15 mouse cellular contexts compared by ENCODE assay signal in genomic region chr4:155733267-155733666, GRCm38 (mm10). TPM values are rescaled to one million over a fixed set of nuclear protein-coding genes. Genes with fewer than 3 reads are reported as not detected.
DNase-seq lines count a peak whose midpoint lies in the region; ATAC-seq and TF ChIP-seq lines count a peak whose summit lies in the region.
"Had no signal": no experiment of that assay in that cellular context is flagged by ENCODE, and none has a peak within 500 bp of the region (broad histone marks: within the 10 kb centered on the region; RNA-seq: fewer than 3 reads in every experiment).

No protein-coding gene starts in this region.

- no peaks in the 10 kb centered on the region for H3K27me3 ChIP-seq in megakaryocyte, embryonic 14.5 days (replicated peaks)
- H3K27me3 ChIP-seq in embryonic facial prominence, embryonic 13.5 days = no peaks in the 10 kb centered on the region
- H3K27me3 ChIP-seq in myocyte (ENCODE audit: control insufficient read depth, insufficient read depth, insufficient read length) = no peaks in the 10 kb centered on the region
- H3K27me3 ChIP-seq: forebrain, embryonic 13.5 days; Patski had no signal

- H3ac ChIP-seq in myocyte (ENCODE audit: control insufficient read depth, insufficient read length) = peak overlapping the region; percentile 64

- ATAC-seq in megakaryocyte, adult 5-6 weeks (ENCODE audit: poor library complexity, severe bottlenecking) = no peak
- ATAC-seq in embryonic facial prominence, embryonic 13.5 days (ENCODE audit: insufficient number of reproducible peaks, insufficient read depth, low FRiP score, low TSS enrichment, low read depth) = no peak
- ATAC-seq: Patski had no signal

- peaks cover 63% of the 10 kb centered on the region for H3K4me1 ChIP-seq in megakaryocyte, embryonic 14.5 days
- peaks cover 37% of the 10 kb centered on the region for H3K4me1 ChIP-seq in embryonic facial prominence, embryonic 13.5 days

- no peak overlapping the region for H3K27ac ChIP-seq in embryonic facial prominence, embryonic 13.5 days

- peak; percentile 90 for DNase-seq in heart, adult 11 months
- DNase-seq in heart, postnatal 14 days = no peak
- no peak for DNase-seq in thymus, postnatal 25 days
- DNase-seq in ovary, adult 18-20 months (ENCODE audit: low spot score) = no peak
- DNase-seq: gastrocnemius, postnatal 10 days; kidney, adult 18-20 months; left cerebral cortex, postnatal 4 days; spleen, adult 18-20 months had no signal

- 87% methylated on average over 10 of the region's 10 CpGs for WGBS in embryonic facial prominence, embryonic 13.5 days

- no peak for TF ChIP-seq POLR2A in myocyte (IDR thresholded peaks at IDR 0.05; ENCODE audit: insufficient read length, low read depth)

- H3K9me3 ChIP-seq in megakaryocyte, embryonic 14.5 days = no peaks in the 10 kb centered on the region
- H3K9me3 ChIP-seq in embryonic facial prominence, embryonic 13.5 days = no peaks in the 10 kb centered on the region
- H3K9me3 ChIP-seq: forebrain, embryonic 13.5 days had no signal

- H3K36me3 ChIP-seq in megakaryocyte, embryonic 14.5 days (replicated peaks; ENCODE audit: low read length) = peaks cover 84% of the 10 kb centered on the region
- H3K36me3 ChIP-seq in embryonic facial prominence, embryonic 13.5 days = peaks cover 31% of the 10 kb centered on the region
- peaks cover 25% of the 10 kb centered on the region for H3K36me3 ChIP-seq in myocyte (ENCODE audit: control insufficient read depth, insufficient read depth)

- H3K79me2 ChIP-seq in myocyte (ENCODE audit: control insufficient read depth, insufficient read depth) = peaks cover 22% of the 10 kb centered on the region

- peak overlapping the region; percentile 38 for H3K4me3 ChIP-seq in megakaryocyte, embryonic 14.5 days (replicated peaks)
- no peak overlapping the region for H3K4me3 ChIP-seq in embryonic facial prominence, embryonic 13.5 days
- H3K4me3 ChIP-seq in myocyte = peak overlapping the region; percentile 69

- intact Hi-C loops in heart, postnatal 14 days (cut with DNase I) = no loop called here

- peak overlapping the region; percentile 90 for H3K9ac ChIP-seq in embryonic facial prominence, embryonic 13.5 days

- peak overlapping the region; percentile 92; the same call in 1 of the 2 replicates for H3K4me2 ChIP-seq in embryonic facial prominence, embryonic 13.5 days
- H3K4me2 ChIP-seq in myocyte (ENCODE audit: low read depth) = peak overlapping the region; percentile 71

TF ChIP-seq in myocyte, 11 proteins besides CTCF, POLR2A, EP300 and RAD21:
- TF ChIP-seq TCF3 (IDR thresholded peaks at IDR 0.05; ENCODE audit: insufficient read length, low read depth) (no peak), USF1 (IDR thresholded peaks at IDR 0.05; ENCODE audit: low read depth) (no peak), POLR2AphosphoS2 (IDR thresholded peaks at IDR 0.05; ENCODE audit: insufficient read length, low read depth) (peak; percentile 11)

RNA-seq across cellular contexts. Expression of gene Tmem240, which starts 1.3 kb away (rescaled TPM):
- total RNA-seq in heart, postnatal 14 days (2021) = under 1 TPM; 0.38 to 0.44 TPM
- 1.2 and 3.2 TPM in 2 replicates for polyA plus RNA-seq in megakaryocyte, embryonic 14.5 days (2012; ENCODE audit: insufficient read depth, low replicate concordance)
- total RNA-seq in megakaryocyte, adult 5-6 weeks (2015) = 0.09 and 0.30 TPM in 2 replicates
- total RNA-seq in megakaryocyte, adult 5-6 weeks (2017) = 0.18 TPM in 1 of 2 replicates, not detected in the other
- polyA plus RNA-seq in embryonic facial prominence, embryonic 13.5 days (2015; fragmentation: Nextera tagmentation; extraction: Ambion mirVana) = 1.2 and 1.4 TPM in 2 replicates
- polyA plus RNA-seq in myocyte (2012; fragmentation: generic; extraction: Trizol) = 1.2 TPM
- total RNA-seq: common myeloid progenitor, adult 5-6 weeks had no signal

RNA-seq across cellular contexts. Expression of gene Atad3a, which starts 27.6 kb away (rescaled TPM):
- 10 to 100 TPM; 54.3 to 59.2 TPM for total RNA-seq in heart, postnatal 14 days (2021)
- 11.3 and 20.5 TPM in 2 replicates for polyA plus RNA-seq in megakaryocyte, embryonic 14.5 days (2012; ENCODE audit: insufficient read depth, low replicate concordance)
- total RNA-seq in megakaryocyte, adult 5-6 weeks (2015) = 13.5 and 14.1 TPM in 2 replicates
- total RNA-seq in megakaryocyte, adult 5-6 weeks (2017) = 17.8 and 22.9 TPM in 2 replicates
- polyA plus RNA-seq in embryonic facial prominence, embryonic 13.5 days (2015; fragmentation: Nextera tagmentation; extraction: Ambion mirVana) = 93.8 and 94.9 TPM in 2 replicates
- 60.9 TPM for polyA plus RNA-seq in myocyte (2012; fragmentation: generic; extraction: Trizol)

RNA-seq across cellular contexts. Expression of gene Ssu72, which starts 28.7 kb away (rescaled TPM):
- 10 to 100 TPM; 44.3 to 48.6 TPM for total RNA-seq in heart, postnatal 14 days (2021)
- polyA plus RNA-seq in megakaryocyte, embryonic 14.5 days (2012; ENCODE audit: insufficient read depth, low replicate concordance) = 37.1 and 112 TPM in 2 replicates
- 130 and 132 TPM in 2 replicates for total RNA-seq in megakaryocyte, adult 5-6 weeks (2015)
- total RNA-seq in megakaryocyte, adult 5-6 weeks (2017) = 125 and 133 TPM in 2 replicates
- 136 and 142 TPM in 2 replicates for polyA plus RNA-seq in embryonic facial prominence, embryonic 13.5 days (2015; fragmentation: Nextera tagmentation; extraction: Ambion mirVana)
- 105 TPM for polyA plus RNA-seq in myocyte (2012; fragmentation: generic; extraction: Trizol)

RNA-seq across cellular contexts. Expression of gene Fndc10, which starts 39.1 kb away (rescaled TPM):
- total RNA-seq in heart, postnatal 14 days (2021) = 1 to 10 TPM; 1.5 to 1.8 TPM
- polyA plus RNA-seq in megakaryocyte, embryonic 14.5 days (2012; ENCODE audit: insufficient read depth, low replicate concordance) = 0.44 and 4.7 TPM in 2 replicates
- 0.55 and 0.71 TPM in 2 replicates for total RNA-seq in megakaryocyte, adult 5-6 weeks (2015)
- total RNA-seq in megakaryocyte, adult 5-6 weeks (2017) = 0.26 and 0.45 TPM in 2 replicates
- polyA plus RNA-seq in embryonic facial prominence, embryonic 13.5 days (2015; fragmentation: Nextera tagmentation; extraction: Ambion mirVana) = 6.5 and 8.7 TPM in 2 replicates
- 8.3 TPM for polyA plus RNA-seq in myocyte (2012; fragmentation: generic; extraction: Trizol)

RNA-seq across cellular contexts. Expression of gene Vwa1, which starts 41.2 kb away (rescaled TPM):
- total RNA-seq in heart, postnatal 14 days (2021) = 10 to 100 TPM in 1 of 2 experiments, 1 to 10 TPM in 1; 9.2 to 12.6 TPM
- polyA plus RNA-seq in megakaryocyte, embryonic 14.5 days (2012; ENCODE audit: insufficient read depth, low replicate concordance) = 0.41 and 1.4 TPM in 2 replicates
- not detected in 2 replicates for total RNA-seq in megakaryocyte, adult 5-6 weeks (2015)
- total RNA-seq in megakaryocyte, adult 5-6 weeks (2017) = 0.20 TPM in 1 of 2 replicates, not detected in the other
- polyA plus RNA-seq in embryonic facial prominence, embryonic 13.5 days (2015; fragmentation: Nextera tagmentation; extraction: Ambion mirVana) = 8.6 and 9.6 TPM in 2 replicates
- 3.2 TPM for polyA plus RNA-seq in myocyte (2012; fragmentation: generic; extraction: Trizol)
